Mouse (Mus musculus): Measurements from ENCODE around the gene Alpk3.
A peak's percentile ranks its signal among the peaks of the same experiment; 100 is the strongest.
"Not testable (repeated sequence)": the region's sequence is repeated elsewhere in the genome, so short reads cannot be mapped to it uniquely, and the experiment has no call there.

Gene Alpk3

GRCm38 (mm10) chr7:81131864-81132263, 74.5 kb downstream of the Alpk3 start:
- DNase-seq (ENCODE audit: low read depth, low spot score), result no peak

- DNase-seq (ENCODE audit: low read depth, low spot score), result no peak
Measured at GRCm38 (mm10) chr7:81132851-81133279, 75.5 kb downstream of the Alpk3 start.

GRCm38 (mm10) chr7:81133416-81133815, 76.0 kb downstream of the Alpk3 start:
- DNase-seq (ENCODE audit: low read depth, low spot score), result no peak

GRCm38 (mm10) chr7:81133941-81134340, 76.5 kb downstream of the Alpk3 start:
- DNase-seq (ENCODE audit: low read depth, low spot score), result no peak

- no peak for DNase-seq (ENCODE audit: low read depth, low spot score)
Measured at GRCm38 (mm10) chr7:81134614-81135067, 77.2 kb downstream of the Alpk3 start.

GRCm38 (mm10) chr7:81137292-81137691, 79.9 kb downstream of the Alpk3 start:
- DNase-seq (ENCODE audit: low read depth, low spot score), result peak; percentile 72

- DNase-seq (ENCODE audit: low read depth, low spot score), result no peak
Measured at GRCm38 (mm10) chr7:81139100-81139499, 81.7 kb downstream of the Alpk3 start.

- DNase-seq (ENCODE audit: low read depth, low spot score), result no peak
Measured at GRCm38 (mm10) chr7:81139671-81140404, 82.4 kb downstream of the Alpk3 start.

- DNase-seq (ENCODE audit: low read depth, low spot score), result peak; percentile 93
Measured at GRCm38 (mm10) chr7:81141541-81141940, 84.1 kb downstream of the Alpk3 start.

- DNase-seq (ENCODE audit: low read depth, low spot score), result peak; percentile 67
Measured at GRCm38 (mm10) chr7:81143056-81143455, 85.7 kb downstream of the Alpk3 start.

- DNase-seq (ENCODE audit: low read depth, low spot score), result no peak
Measured at GRCm38 (mm10) chr7:81149759-81150158, 92.4 kb downstream of the Alpk3 start.

GRCm38 (mm10) chr7:81151216-81151615, 93.8 kb downstream of the Alpk3 start:
- DNase-seq (ENCODE audit: low read depth, low spot score), result peak; percentile 71

GRCm38 (mm10) chr7:81152306-81152705, 94.9 kb downstream of the Alpk3 start:
- peak; percentile 83 for DNase-seq (ENCODE audit: low read depth, low spot score)

- no peak for DNase-seq (ENCODE audit: low read depth, low spot score)
Measured at GRCm38 (mm10) chr7:81152826-81153225, 95.4 kb downstream of the Alpk3 start.

- DNase-seq (ENCODE audit: low read depth, low spot score), result no peak
Measured at GRCm38 (mm10) chr7:81153327-81153726, 95.9 kb downstream of the Alpk3 start.

- not testable (repeated sequence) for DNase-seq (ENCODE audit: low read depth, low spot score)
Measured at GRCm38 (mm10) chr7:81154244-81154643, 96.8 kb downstream of the Alpk3 start.

- peak; percentile 84 for DNase-seq (ENCODE audit: low read depth, low spot score)
Measured at GRCm38 (mm10) chr7:81154960-81155359, 97.6 kb downstream of the Alpk3 start.
